Mouse (Mus musculus) megakaryocyte progenitor cell, adult 5-6 weeks (primary cell): Measurements from ENCODE around the gene Gys2. TPM values are rescaled to one million over a fixed set of nuclear protein-coding genes. Genes with fewer than 3 reads are reported as not detected.
A peak's percentile ranks its signal among the peaks of the same experiment; 100 is the strongest.

ENCODE experiments used
- ATAC-seq: replicated peaks from 2 replicates; pipeline ENCODE4 v1.8.0; 2016; ENCODE audit warnings: mild to moderate bottlenecking, moderate TSS enrichment, inconsistent platforms; ENCODE audit not compliant: poor library complexity
- total RNA-seq, 2 experiments: library from RNA; stranded (forward) in 1 of 2; stranded (reverse) in 1 of 2; fragments of 157-497, 149-512 nt in 1 of 2; fragments of 200-1000 nt in 1 of 2; gene quantifications; 2 replicates each; pipeline versions ENCODE4 v1.2.3 to v1.2.4; 2015 to 2017

Gys2 gene
- total RNA-seq, 2 experiments from 2014 or later: not detected

- no peak for ATAC-seq
Observed at GRCm38 (mm10) chr6:142459017-142459678, 13.8 kb downstream of the Gys2 start.

DNA sequence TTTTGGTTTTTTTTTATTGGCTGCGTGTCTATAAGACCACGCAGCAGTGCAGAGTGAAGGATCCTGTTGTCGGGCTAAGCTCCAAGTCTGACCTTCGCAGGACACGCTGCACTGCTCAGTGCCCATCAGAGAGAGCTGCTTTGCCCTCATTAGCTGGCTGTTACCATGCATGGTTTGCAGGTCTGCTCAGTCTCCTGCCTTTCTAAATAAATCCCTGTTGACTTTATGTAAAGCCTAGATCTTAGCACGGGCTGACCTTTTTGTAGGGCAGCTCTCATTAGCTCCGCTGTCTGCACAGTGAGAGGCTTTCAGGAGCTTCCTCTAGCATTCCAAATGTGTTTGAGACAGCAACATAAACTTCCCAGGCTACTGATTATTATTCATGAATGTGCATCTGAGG is 14.9 kb downstream of the Gys2 start:
- no peak for ATAC-seq

DNA sequence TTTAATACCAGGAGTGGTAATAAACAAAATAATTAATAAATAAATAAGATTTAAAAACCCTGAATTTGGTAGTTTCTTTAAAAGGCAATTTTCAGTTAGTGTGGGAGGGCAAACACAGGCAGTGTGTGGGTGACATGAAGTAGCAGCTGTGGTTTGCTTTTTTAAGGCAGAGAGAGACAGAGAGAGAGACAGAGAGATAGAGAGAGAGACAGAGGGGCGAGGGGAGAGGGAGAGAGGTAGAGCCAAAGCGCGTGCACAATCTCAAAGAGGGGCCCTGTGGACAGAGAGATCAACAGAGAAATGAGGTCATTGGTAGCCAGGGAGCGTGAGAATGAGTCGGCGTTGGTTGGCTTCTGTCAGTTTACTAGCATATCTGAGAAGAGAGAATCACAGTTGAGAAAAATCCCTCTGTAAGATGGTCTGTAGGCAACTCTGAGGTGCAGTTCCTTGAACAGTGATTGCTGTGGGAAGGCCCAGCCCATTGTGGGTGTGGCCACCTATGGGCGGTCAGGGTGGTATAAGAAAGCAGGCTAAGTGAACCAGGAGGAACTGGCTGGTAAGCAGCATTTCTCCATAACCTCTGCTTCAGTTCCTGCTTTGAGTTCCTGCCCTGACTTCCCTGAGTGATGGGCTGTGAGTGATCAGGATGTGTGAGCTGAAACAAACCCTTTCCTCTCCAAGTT is 17.5 kb downstream of the Gys2 start:
- ATAC-seq: peak; percentile 76

DNA sequence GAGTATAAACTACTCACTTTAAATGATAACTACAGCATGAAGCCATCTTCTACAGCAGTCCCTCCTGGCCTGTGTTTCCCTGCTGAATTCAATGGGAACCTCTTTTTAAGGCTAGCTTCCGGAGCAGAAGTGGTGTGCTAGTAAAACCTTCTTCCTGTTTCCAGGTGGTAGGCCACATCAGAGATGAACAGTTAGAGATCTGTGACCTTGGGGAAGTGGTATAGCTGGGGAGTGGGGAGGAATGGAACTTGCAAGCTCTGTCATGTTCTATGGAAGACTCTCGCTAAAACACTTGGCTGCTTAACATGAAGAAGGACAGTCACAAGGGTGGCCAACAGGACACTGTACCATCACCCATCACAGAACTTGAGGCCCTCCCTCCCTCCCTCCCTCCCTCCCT is 19.6 kb downstream of the Gys2 start:
- ATAC-seq: peak; percentile 86

- ATAC-seq: no peak
Observed at GRCm38 (mm10) chr6:142451381-142451780, 21.5 kb downstream of the Gys2 start.

GRCm38 (mm10) chr6:142429072-142429471 is 43.8 kb downstream of the Gys2 start:
- no peak for ATAC-seq

- ATAC-seq: peak; percentile 23; the same call in 1 of the 2 replicates
Observed at GRCm38 (mm10) chr6:142424976-142425375, 47.9 kb downstream of the Gys2 start.

- no peak for ATAC-seq
Observed at GRCm38 (mm10) chr6:142414597-142414996, 58.3 kb downstream of the Gys2 start.

- ATAC-seq: peak; percentile 62
Observed at GRCm38 (mm10) chr6:142413845-142414244, 59.1 kb downstream of the Gys2 start.

- ATAC-seq: no peak
Observed at GRCm38 (mm10) chr6:142412906-142413491, 59.9 kb downstream of the Gys2 start, which contains the start of gene Spx. Gene Spx, plus strand, starts transcription at chr6:142413441.

DNA sequence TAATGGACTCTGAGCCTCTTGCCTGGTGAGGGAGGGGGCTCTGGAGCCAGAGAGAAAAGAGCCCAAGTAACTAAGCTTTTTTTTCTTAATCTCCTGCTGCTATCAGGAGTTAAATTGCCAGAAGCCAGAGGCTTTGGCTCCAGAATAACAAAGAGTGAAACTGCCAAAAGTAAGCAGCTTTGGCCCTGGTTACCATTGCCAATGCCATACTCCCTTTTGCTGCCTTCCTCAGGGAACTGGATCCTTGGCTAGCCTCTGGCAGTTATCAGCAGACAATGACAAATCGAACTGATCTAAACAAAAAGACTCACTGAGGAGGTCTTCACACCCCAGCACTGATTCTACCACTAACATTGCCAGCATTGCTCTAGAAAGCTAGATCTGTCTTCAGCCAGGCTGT is 61.8 kb downstream of the Gys2 start:
- no peak for ATAC-seq

DNA sequence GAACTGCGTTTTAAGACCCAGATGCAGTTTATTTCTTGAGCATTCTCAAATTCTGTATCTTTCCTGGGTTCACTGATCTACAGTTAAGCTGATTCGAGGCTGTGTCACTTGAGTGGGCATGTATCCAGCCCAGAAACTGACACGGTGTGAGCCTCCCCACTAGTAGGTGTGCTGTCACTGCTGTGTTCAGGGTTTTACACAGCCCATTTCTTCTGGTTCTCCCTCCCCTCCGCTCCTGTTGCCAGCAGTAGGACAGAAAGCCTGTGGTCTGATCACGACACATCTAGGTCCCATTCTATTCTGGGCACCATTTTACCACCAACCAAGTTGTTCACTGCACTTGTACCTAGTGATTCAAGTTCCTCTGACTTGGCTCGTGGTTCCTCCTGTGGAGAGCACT is 77.2 kb downstream of the Gys2 start:
- ATAC-seq: no peak

DNA sequence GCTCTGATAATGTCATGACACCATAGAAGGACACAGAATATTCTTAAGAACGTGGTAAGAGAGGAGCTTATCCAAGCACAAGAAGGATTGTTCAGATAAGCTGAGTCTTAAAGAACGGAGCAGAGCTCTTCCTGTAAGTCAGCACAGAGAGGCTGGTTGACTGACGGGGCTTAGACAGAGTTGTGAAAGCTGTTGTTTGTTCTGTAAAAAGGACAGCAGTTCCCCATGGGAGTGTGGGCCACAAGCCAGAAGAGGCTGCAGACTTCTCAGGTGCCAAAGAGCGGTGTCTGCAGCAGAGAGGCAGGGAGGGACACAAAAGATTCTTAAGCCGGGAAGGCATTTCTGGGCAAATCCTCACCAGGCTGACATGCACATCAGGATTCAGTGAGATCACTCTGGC is 78.2 kb downstream of the Gys2 start:
- ATAC-seq: peak; percentile 39

DNA sequence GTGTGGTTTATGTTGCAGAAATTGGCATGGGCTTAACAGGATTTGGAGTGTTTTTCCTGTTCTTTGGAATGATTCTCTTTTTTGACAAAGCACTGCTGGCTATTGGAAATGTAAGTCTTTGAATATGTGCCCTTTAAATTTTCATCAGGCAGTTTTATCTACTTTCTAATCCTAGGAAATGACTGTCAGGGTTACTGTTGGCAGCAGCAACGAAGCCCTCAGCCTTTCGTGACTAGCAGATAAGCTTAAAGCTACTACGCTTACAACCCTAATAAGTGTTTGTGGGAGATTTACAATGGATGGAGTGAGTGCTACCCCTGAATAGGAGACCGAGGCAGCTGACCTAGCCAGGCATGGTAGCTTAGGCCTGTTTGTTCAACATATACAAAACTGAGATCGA is 80.6 kb downstream of the Gys2 start:
- ATAC-seq: peak; percentile 47

DNA sequence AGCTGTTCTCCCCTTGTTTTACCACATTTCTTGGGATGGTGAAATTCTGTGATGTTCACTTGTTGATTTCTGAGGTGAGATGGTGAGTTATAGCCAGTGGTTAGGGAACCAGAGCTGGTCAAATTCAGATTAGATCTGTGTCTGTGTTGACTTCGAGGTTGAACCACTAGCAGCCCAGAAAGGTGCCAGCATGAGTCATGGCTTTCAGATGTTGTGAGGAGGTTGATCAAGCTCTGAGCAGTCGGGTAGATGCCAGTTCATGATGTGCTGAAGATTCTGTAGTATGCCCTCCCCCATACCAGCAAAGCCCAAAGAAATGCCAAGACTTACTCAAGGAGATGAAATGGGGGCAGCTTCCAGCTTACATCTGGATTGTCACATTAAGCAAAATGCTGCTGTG is 83.8 kb downstream of the Gys2 start:
- ATAC-seq: no peak

GRCm38 (mm10) chr6:142387755-142388271 is 85.1 kb downstream of the Gys2 start:
- no peak for ATAC-seq

- ATAC-seq: peak; percentile 91
Observed at GRCm38 (mm10) chr6:142387011-142387754, 85.7 kb downstream of the Gys2 start, which contains the start of the genes Recql and Golt1b. Gene Recql, minus strand, starts transcription at chr6:142387087. Gene Golt1b, plus strand, starts transcription at chr6:142387221.

GRCm38 (mm10) chr6:142386285-142387010 is 86.5 kb downstream of the Gys2 start:
- ATAC-seq: peak; percentile 47

DNA sequence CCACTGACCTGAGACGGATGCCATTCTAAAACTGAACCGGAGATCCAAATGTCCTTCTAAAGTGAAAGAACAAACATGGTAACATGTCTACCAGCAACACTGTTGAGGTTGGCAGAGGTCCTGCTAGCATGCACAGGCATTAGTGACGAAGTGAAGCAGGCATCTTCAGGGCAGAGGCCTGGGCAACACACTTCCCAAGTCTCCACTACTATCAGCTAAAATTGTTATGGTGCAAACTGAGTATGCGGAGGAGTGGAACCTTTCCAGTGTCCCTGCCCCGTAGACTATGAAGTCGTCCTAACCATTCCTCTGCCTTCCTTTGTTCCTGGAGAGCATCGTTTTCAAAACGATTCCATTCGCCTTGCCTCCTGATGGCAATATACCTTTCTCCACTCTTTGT is 88.4 kb downstream of the Gys2 start:
- no peak for ATAC-seq

GRCm38 (mm10) chr6:142381615-142382014 is 91.3 kb downstream of the Gys2 start:
- ATAC-seq: no peak
